Mouse (Mus musculus) limb, embryonic 14.5 days (tissue): ENCODE data around the gene B430306N03Rik. TPM values are rescaled to one million over a fixed set of nuclear protein-coding genes. Genes with fewer than 3 reads are reported as not detected.
"Not testable (repeated sequence)": the region's sequence is repeated elsewhere in the genome, so short reads cannot be mapped to it uniquely, and the experiment has no call there.

Source experiments
- ATAC-seq: fragments of 200-750 bp; cut with Nextera tagmentation; 2 replicates; pipeline ENCODE4 v1.8.0; 2017; ENCODE audit warnings: low read depth, moderate number of reproducible peaks, moderate TSS enrichment; ENCODE audit not compliant: low FRiP score
- DNase-seq: peaks from one replicate; pipeline ENCODE4 v3.0.0-alpha.2; 2015; ENCODE audit warnings: low spot score
- H3K27ac ChIP-seq: fragments of 300-500 bp; sonication (generic); replicated peaks from 2 replicates; pipeline ENCODE4 v1.5.1; 2014; ENCODE audit warnings: low read depth, mild to moderate bottlenecking, low read length, moderate library complexity, mixed read lengths
- H3K27me3 ChIP-seq: fragments of 300-500 bp; sonication (generic); 2 replicates; pipeline ENCODE4 v1.6.1; 2014; ENCODE audit warnings: low read length, mixed read lengths; ENCODE audit not compliant: control insufficient read depth, insufficient read depth
- H3K36me3 ChIP-seq: fragments of 300-500 bp; sonication (generic); 2 replicates; pipeline ENCODE4 v1.6.1; 2014; ENCODE audit warnings: mild to moderate bottlenecking, low read length, moderate library complexity, mixed read lengths; ENCODE audit not compliant: control insufficient read depth, insufficient read depth
- H3K4me1 ChIP-seq: fragments of 300-500 bp; sonication (generic); 2 replicates; pipeline ENCODE4 v1.6.1; 2014; ENCODE audit warnings: antibody characterized with exemption, low read length, mixed read lengths; ENCODE audit not compliant: control insufficient read depth, insufficient read depth
- H3K4me2 ChIP-seq: fragments of 300-500 bp; sonication (generic); replicated peaks from 2 replicates; pipeline ENCODE4 v1.6.1; 2014; ENCODE audit warnings: low read depth, mild to moderate bottlenecking, low read length, moderate library complexity; ENCODE audit not compliant: severe bottlenecking
- H3K4me3 ChIP-seq: fragments of 300-500 bp; sonication (generic); replicated peaks from 2 replicates; pipeline ENCODE4 v1.5.1; 2014; ENCODE audit warnings: low read length
- H3K9ac ChIP-seq: fragments of 300-500 bp; sonication (generic); 2 replicates; pipeline ENCODE4 v1.6.1; 2014; ENCODE audit warnings: mild to moderate bottlenecking, low read depth, low read length, moderate library complexity; ENCODE audit not compliant: severe bottlenecking
- H3K9me3 ChIP-seq: fragments of 300-500 bp; sonication (generic); 2 replicates; pipeline ENCODE4 v1.6.1; 2016; ENCODE audit warnings: low read length; ENCODE audit not compliant: control insufficient read depth
- POLR2A ChIP-seq: fragments of 200-500 bp; IDR thresholded peaks from 2 replicates; pipeline ENCODE4 v1.8.0; 2012; ENCODE audit warnings: inconsistent platforms, mild to moderate bottlenecking, moderate library complexity, borderline replicate concordance; ENCODE audit not compliant: insufficient read depth, insufficient read length; ENCODE audit errors: extremely low read depth
- WGBS: fragments of 180-500 bp; shearing (Covaris S2); extraction: QIAGEN DNeasy Blood & Tissue Kit; methylation state at CpG from one replicate; pipeline ENCODE4 v1.1.7; 2014; 5-methylcytosine and 5-hydroxymethylcytosine counted together
- polyA plus RNA-seq, 2 experiments: library from polyadenylated mRNA; depleted of rRNA in 1 of 2; stranded (reverse) in 1 of 2; unstranded in 1 of 2; fragments of >200 nt; fragmentation: Nextera tagmentation in 1 of 2; extraction: Ambion mirVana in 1 of 2; gene quantifications; 2 replicates each; pipeline versions ENCODE4 v1.2.1 to v1.2.3; 2012 to 2014

B430306N03Rik gene
- polyA plus RNA-seq (2012; rRNA removed) (0.18 and 0.45 TPM in 2 replicates), polyA plus RNA-seq (2014; fragmentation: Nextera tagmentation; extraction: Ambion mirVana) (0.28 TPM in 1 of 2 replicates, not detected in the other)

GRCm38 (mm10) chr17:48315905-48316579 is at the start of gene B430306N03Rik:
TSS of gene B430306N03Rik (plus strand) at chr17:48316141.
- H3K4me2 ChIP-seq, H3K27me3 ChIP-seq, H3K9me3 ChIP-seq, H3K4me3 ChIP-seq, DNase-seq, H3K9ac ChIP-seq, ATAC-seq, H3K27ac ChIP-seq, H3K4me1 ChIP-seq, H3K36me3 ChIP-seq: not testable (repeated sequence)
- WGBS, result 92% methylated on average over 3 of the region's 3 CpGs

- no peaks in the 10 kb centered on the region for H3K9me3 ChIP-seq
- 21% methylated on average over 2 of the region's 2 CpGs for WGBS
- ATAC-seq (no peak), DNase-seq (no peak)
- no peak for TF ChIP-seq POLR2A
- H3K4me1 ChIP-seq, result no peaks in the 10 kb centered on the region
- no peak overlapping the region for H3K4me2 ChIP-seq
- H3K27me3 ChIP-seq, result no peaks in the 10 kb centered on the region
- no peak overlapping the region for H3K4me3 ChIP-seq
- no peaks in the 10 kb centered on the region for H3K36me3 ChIP-seq
- no peak overlapping the region for H3K27ac ChIP-seq
- H3K9ac ChIP-seq, result no peak overlapping the region
Measured at GRCm38 (mm10) chr17:48266610-48267304, 49.2 kb upstream of the B430306N03Rik start.

- Histone ChIP-seq H3K36me3 (no peaks in the 10 kb centered on the region), H3K27me3 (no peaks in the 10 kb centered on the region), H3K27ac (no peak overlapping the region), H3K4me2 (no peak overlapping the region), H3K9me3 (no peaks in the 10 kb centered on the region), H3K4me3 (no peak overlapping the region), H3K9ac (no peak overlapping the region), H3K4me1 (no peaks in the 10 kb centered on the region)
- ATAC-seq (no peak), DNase-seq (no peak)
- no peak for TF ChIP-seq POLR2A
- 68% methylated on average over 1 of the region's 1 CpGs for WGBS
Measured at GRCm38 (mm10) chr17:48267591-48267990, 48.4 kb upstream of the B430306N03Rik start.

GRCm38 (mm10) chr17:48268276-48268675 is 47.7 kb upstream of the B430306N03Rik start:
- H3K27me3 ChIP-seq, result no peaks in the 10 kb centered on the region

GRCm38 (mm10) chr17:48269833-48270232 is 46.1 kb upstream of the B430306N03Rik start:
- Histone ChIP-seq H3K27me3 (no peaks in the 10 kb centered on the region), H3K36me3 (no peaks in the 10 kb centered on the region), H3K27ac (no peak overlapping the region), H3K9me3 (no peaks in the 10 kb centered on the region), H3K4me1 (no peaks in the 10 kb centered on the region), H3K4me2 (no peak overlapping the region), H3K9ac (no peak overlapping the region), H3K4me3 (no peak overlapping the region)
- no peak for ATAC-seq
- no peak for DNase-seq
- no peak for TF ChIP-seq POLR2A
- 62% methylated on average over 4 of the region's 4 CpGs for WGBS

More at GRCm38 (mm10) chr17:48268276-48268675, 47.7 kb upstream of the B430306N03Rik start:
- Histone ChIP-seq H3K4me3 (no peak overlapping the region), H3K4me1 (no peaks in the 10 kb centered on the region), H3K36me3 (no peaks in the 10 kb centered on the region), H3K9me3 (no peaks in the 10 kb centered on the region), H3K27ac (no peak overlapping the region), H3K4me2 (no peak overlapping the region), H3K9ac (no peak overlapping the region)
- DNase-seq, result no peak
- no peak for ATAC-seq
- no peak for TF ChIP-seq POLR2A
